Mouse (Mus musculus) A20 (cell line): Measurements from ENCODE around the gene Gm5152.
"Not testable (repeated sequence)": the region's sequence is repeated elsewhere in the genome, so short reads cannot be mapped to it uniquely, and the experiment has no call there.

Experiments used
- DNase-seq: peaks from one replicate; pipeline ENCODE4 v3.0.0-alpha.2; 2011; ENCODE audit warnings: low read depth, low spot score

Gm5152 gene

DNA sequence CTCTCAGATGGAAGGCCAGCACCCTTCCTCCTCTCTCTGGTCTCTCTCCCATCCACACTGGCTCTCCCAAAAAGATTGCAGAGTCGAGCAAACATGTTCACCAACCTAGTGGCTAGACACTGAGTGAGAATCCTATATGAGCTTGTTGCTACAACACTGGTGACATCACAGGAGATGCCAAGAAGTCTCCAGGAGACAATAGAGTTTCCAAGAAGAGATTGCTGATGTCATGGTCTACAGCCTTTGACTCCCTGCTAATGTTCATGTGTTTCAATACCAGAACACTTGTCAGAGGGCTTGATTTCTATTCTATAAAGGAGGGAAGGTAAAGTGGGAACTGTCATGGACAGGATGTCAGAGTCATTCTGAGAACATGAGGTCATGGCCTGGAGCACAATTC is at the start of gene Gm5152:
TSS of gene Gm5152 (minus strand) at position 101 of the 400 bp plus-strand sequence.
- not testable (repeated sequence) for DNase-seq

DNA sequence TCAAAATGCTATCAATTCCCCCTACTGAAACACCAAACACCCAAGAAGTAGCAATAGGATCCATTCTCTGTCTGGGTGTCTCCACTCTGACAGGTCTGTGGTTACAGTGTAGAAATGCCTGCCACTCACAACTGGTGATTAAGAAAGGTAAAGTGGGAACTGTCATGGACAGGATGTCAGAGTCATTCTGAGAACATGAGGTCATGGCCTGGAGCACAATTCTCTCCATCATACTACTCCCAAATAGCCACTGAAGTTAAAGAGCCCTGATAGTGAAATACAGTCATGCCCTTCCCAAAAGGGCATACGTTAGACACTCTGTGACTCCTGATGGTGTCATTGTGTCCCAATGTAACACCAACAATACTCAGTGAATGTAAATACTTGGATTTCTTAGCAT is 8.4 kb upstream of the Gm5152 start:
- not testable (repeated sequence) for DNase-seq

DNA sequence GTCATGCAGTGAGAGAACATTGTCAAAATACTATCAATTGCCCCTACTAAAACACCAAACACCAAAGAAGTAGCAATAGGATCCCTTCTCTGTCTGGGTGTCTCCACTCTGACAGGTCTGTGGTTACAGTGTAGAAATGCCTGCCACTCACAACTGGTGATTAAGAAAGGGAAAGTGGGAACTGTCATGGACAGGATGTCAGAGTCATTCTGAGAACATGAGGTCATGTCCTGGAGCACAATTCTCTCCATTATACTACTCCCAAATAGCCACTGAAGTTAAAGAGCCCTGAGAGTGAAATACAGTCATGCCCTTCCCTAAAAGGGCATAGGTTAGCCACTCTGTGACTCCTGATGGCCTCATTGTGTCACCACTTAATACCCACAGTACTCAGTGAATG is 556 bp downstream of the Gm5152 start:
- not testable (repeated sequence) for DNase-seq

DNA sequence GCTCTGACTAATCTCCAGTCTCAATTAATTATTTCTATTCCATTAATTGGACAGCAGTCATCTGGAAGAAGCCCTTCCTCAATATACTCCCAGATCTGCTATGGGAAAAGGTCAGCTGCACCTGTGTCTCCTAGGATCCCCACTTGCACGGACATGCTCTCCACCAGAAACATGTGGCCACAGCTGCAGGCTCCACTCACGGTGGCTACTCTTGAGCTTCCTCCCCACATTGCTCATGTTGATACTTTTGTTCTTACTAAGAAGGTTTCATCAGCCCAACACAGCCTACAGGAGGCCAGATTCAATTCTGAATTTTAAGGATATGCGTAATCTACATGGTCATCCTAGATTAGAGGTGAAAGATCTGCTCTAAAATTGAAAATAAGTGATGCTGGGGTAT is 5.9 kb downstream of the Gm5152 start:
- DNase-seq: not testable (repeated sequence)

DNA sequence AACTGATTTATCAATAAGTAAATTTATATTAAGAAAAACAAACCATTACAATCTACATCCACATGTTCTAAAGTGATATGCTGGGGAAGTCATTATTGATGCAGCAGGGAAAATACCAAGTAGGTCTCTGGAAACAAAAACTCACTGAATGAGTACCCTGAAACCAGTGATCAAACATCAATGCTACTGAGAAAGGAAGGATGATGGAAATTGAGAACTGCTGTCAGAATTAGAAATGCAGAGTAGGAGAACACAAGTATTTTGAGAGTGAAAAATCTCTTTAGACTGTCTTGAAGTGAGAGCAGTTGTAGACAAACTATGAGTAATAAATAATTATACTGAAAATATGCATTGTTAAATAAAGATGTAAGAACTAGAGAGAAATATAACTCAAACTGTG is 26.0 kb downstream of the Gm5152 start:
- no peak for DNase-seq

DNA sequence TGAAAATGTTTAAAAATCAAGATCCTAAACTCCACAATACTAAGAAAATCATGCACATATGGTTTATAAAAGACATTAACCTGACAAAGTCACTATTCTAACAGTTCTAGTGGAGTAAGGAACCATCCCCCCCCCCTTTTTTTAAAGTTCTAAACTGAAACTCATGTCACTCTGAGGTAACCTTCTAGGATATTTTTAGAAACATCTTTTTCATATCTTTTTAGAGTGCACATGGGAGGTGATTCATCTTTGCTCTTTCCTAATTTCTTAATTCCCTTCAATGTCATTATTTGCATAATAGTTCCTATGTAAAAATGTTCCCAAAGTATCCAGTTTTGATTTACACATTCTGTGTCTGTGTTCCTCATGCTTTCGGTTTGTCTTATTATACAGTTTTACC is 43.3 kb downstream of the Gm5152 start:
- no peak for DNase-seq

DNA sequence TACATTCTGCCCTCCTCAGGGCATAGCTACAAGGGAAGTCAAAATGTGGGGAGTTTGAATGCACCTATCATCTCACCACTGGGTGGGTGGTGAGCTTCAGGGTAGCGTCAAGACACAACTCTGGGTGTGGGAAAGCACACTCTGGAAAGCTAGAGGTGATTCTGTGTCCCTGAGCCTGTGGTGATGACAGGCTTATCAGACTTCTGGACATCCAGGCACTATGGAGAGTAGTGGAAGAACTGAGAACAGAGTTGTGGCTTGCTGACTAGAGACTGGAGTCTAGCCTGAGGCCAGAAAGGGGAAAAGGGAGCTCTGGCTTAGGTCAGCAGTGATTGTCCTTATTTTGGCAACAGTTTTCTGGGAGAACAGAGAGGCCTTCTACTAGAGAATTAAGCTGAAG is 49.4 kb downstream of the Gm5152 start:
- no peak for DNase-seq
